Mouse (Mus musculus) kidney, adult 11 months (tissue): Measurements from ENCODE around the gene Mtss1l.
"Not testable (repeated sequence)": the region's sequence is repeated elsewhere in the genome, so short reads cannot be mapped to it uniquely, and the experiment has no call there.

ENCODE experiments used
- DNase-seq: peaks from one replicate; pipeline ENCODE4 v3.0.0; 2022

Gene Mtss1l

DNA sequence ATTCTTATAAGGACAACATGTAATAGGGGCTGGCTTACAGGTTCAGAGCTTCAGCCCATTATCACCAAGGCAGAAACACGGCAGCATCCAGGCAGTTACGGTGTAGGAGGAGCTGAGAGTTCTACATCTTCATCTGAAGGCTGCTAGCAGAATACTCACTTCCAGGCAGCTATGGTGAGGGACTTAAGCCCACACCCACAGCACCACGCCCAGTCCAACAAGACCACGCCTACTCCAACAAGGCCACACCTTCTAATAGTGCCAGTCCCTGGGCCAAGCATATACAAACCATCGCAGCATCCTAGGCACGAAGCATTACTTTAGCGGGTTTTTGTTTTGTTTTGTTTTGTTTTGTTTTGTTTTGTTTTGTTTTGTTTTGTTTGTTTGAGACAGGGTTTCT, 65.2 kb downstream of the Mtss1l start:
- not testable (repeated sequence) for DNase-seq

DNA sequence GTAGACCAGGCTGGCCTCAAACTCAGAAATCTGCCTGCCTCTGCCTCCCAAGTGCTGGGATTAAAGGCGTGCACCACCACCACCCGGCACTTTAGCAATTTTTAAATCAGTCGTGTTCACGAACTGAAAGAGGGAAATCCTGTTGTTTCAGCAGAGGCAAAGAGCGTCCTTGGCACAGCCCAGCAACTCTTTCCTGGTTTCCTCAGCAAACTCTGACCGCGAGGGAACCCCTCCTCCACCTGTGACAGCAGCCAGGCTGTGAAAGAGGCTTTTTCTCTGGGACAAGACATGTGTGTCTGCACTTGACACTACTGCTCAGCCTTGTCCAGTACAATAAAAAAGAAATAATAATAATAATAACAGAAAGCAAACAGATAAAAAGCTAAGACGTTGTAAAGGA, 65.7 kb downstream of the Mtss1l start:
- DNase-seq: peak; percentile 44

DNA sequence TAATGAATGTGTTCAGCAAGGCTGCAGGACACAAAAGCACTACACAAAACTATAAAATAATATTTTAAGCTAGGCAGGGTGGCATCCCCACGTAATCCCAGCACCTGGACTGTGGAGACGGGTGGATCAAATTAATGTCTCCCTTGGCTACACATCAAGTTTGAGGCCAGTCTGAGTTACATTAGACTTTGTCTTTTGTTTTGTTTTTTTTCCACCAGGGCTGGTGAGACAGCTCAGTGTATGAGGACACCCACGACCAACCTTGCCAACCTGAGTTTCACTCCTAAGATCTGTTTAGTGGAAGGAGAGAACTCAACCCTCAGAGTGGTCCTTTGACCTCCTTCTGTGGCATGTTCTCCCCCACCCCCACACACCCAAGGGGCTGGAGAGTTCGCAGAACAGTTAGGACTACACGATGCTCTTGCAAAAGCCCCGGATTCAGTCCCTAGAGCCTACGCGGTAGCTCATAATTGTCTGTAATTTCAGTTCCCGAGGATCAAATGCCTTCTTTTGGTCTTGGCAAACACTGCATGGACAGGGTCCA, 66.2 kb downstream of the Mtss1l start:
- no peak for DNase-seq

DNA sequence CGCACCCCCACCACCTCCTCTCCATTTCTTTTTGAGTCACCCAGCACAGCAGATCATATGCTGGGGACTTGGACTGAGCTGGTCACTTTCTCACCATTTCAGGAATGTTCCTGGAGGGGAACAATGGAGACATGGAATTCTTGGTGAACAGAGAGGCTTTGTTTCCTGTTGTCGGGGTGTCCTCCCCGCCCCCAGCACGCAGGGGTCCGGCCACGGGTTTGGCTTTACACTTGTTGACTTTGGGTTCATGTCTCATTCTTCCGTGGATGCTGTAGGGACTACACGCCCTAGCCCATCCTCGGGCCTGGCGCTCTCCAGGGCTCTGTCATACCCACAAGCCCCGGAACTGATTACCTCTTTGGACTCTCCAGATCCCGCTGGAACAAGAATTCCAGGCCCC, 67.7 kb downstream of the Mtss1l start:
- DNase-seq: no peak

DNA sequence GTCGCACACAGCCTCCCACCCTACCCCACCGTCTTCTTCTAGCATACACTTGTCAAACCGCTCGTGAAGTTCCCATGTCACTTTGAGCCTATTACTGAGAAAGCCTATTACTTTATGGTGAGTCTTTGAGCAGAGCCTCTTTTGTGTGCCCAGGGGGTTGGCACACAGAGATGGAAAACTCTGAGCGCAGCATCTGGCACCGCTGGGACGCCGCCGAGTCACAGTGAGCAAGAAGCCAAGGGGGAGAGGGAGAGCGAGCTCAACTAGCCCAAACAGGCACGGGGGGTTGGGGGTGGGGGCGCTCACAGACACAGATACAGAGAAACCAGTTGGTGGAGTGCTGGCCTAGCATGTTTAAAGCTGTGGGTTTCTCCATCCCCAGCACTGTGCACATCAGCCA, 68.3 kb downstream of the Mtss1l start:
- DNase-seq: no peak

DNA sequence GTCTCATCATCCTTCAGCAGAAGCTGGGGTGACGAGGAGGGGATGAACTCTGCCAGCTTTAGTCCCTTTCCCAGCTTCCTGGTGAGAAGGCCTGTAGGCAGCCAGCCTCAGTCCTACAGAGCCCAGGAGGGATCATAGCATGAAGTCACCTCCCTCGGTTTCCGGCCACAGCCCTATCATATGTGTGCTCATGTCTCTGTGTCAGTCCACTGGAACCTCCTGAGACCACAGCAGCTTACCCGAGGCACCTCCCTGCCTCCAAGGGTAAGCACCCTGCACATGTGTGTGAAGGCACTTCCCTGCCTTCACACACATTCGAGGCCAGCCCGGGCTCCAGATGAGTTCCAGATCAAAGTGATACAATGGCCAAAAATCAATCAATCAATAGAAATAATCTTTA, 69.0 kb downstream of the Mtss1l start:
- DNase-seq: no peak
